Mouse (Mus musculus) kidney, postnatal 0 days (tissue): ENCODE results near the gene Efcab11. TPM values are rescaled to one million over a fixed set of nuclear protein-coding genes. Genes with fewer than 3 reads are reported as not detected.
"Not testable (repeated sequence)": the region's sequence is repeated elsewhere in the genome, so short reads cannot be mapped to it uniquely, and the experiment has no call there.

Experiments
- ATAC-seq: fragments of 200-750 bp; cut with Nextera tagmentation; replicated peaks from 2 replicates; pipeline ENCODE4 v1.8.0; 2017; ENCODE audit warnings: low read depth, moderate number of reproducible peaks, moderate TSS enrichment, moderate library complexity; ENCODE audit not compliant: low FRiP score
- DNase-seq: peaks from one replicate; pipeline ENCODE4 v3.0.0-alpha.2; 2016; ENCODE audit warnings: low spot score
- H3K27ac ChIP-seq: fragments of 300-500 bp; sonication (generic); 2 replicates; pipeline ENCODE4 v1.5.1; 2014; ENCODE audit warnings: mild to moderate bottlenecking
- H3K27me3 ChIP-seq: fragments of 300-500 bp; sonication (generic); 2 replicates; pipeline ENCODE4 v1.6.1; 2014; ENCODE audit warnings: low read length, mixed read lengths; ENCODE audit not compliant: insufficient read depth
- H3K36me3 ChIP-seq: fragments of 300-500 bp; sonication (generic); 2 replicates; pipeline ENCODE4 v1.6.1; 2014; ENCODE audit warnings: low read length, mixed read lengths; ENCODE audit not compliant: insufficient read depth
- H3K4me1 ChIP-seq: fragments of 300-500 bp; sonication (generic); replicated peaks from 2 replicates; pipeline ENCODE4 v1.6.1; 2014; ENCODE audit warnings: antibody characterized with exemption, low read length, mixed read lengths; ENCODE audit not compliant: insufficient read depth
- H3K4me2 ChIP-seq: fragments of 300-500 bp; sonication (generic); 2 replicates; pipeline ENCODE4 v1.6.1; 2014; ENCODE audit warnings: mild to moderate bottlenecking, low read length, moderate library complexity, mixed read lengths
- H3K4me3 ChIP-seq: fragments of 300-500 bp; sonication (generic); replicated peaks from 2 replicates; pipeline ENCODE4 v1.5.1; 2014; ENCODE audit warnings: low read depth, low read length
- H3K9ac ChIP-seq: fragments of 300-500 bp; sonication (generic); 2 replicates; pipeline ENCODE4 v1.6.1; 2014; ENCODE audit warnings: low read depth, low read length
- H3K9me3 ChIP-seq: fragments of 300-500 bp; sonication (generic); replicated peaks from 2 replicates; pipeline ENCODE4 v1.6.1; 2016; ENCODE audit warnings: low read length, inconsistent platforms, mixed read lengths
- CTCF ChIP-seq: IDR thresholded peaks from 2 replicates; pipeline ENCODE4 v1.5.1; 2016; ENCODE audit warnings: antibody characterized with exemption, low read depth, mild to moderate bottlenecking, moderate library complexity
- WGBS: fragments of 180-500 bp; shearing (Covaris S2); extraction: QIAGEN DNeasy Blood & Tissue Kit; methylation state at CpG from one replicate; pipeline ENCODE4 v1.1.7; 2014; 5-methylcytosine and 5-hydroxymethylcytosine counted together
- polyA plus RNA-seq: library from polyadenylated mRNA; unstranded; fragments of >200 nt; fragmentation: Nextera tagmentation; extraction: Ambion mirVana; gene quantifications from 2 replicates; pipeline ENCODE4 v1.2.1, GENCODE M21; 2015

The Efcab11 gene
- polyA plus RNA-seq, 1 experiment from 2014 or later = 8.3 TPM

GRCm38 (mm10) chr12:99821309-99821934, 62.8 kb downstream of the Efcab11 start:
- WGBS = 80% methylated on average over 12 of the region's 12 CpGs
- no peak for TF ChIP-seq CTCF
- no peaks in the 10 kb centered on the region for H3K27me3 ChIP-seq
- no peak overlapping the region for H3K27ac ChIP-seq
- no peaks in the 10 kb centered on the region for H3K36me3 ChIP-seq
- DNase-seq (no peak), ATAC-seq (no peak)
- no peaks in the 10 kb centered on the region for H3K4me1 ChIP-seq
- H3K4me3 ChIP-seq = no peak overlapping the region
- H3K9me3 ChIP-seq = no peaks in the 10 kb centered on the region
- no peak overlapping the region for H3K9ac ChIP-seq
- H3K4me2 ChIP-seq = no peak overlapping the region

GRCm38 (mm10) chr12:99819186-99819974, 64.9 kb downstream of the Efcab11 start:
- no peak overlapping the region for H3K9ac ChIP-seq
- H3K27ac ChIP-seq = no peak overlapping the region
- no peak overlapping the region for H3K4me2 ChIP-seq
- no peaks in the 10 kb centered on the region for H3K36me3 ChIP-seq
- 33% methylated on average over 4 of the region's 4 CpGs for WGBS
- H3K27me3 ChIP-seq = no peaks in the 10 kb centered on the region
- no peak for ATAC-seq
- peak; percentile 38 for DNase-seq
- TF ChIP-seq CTCF = peak; percentile 59
- H3K4me3 ChIP-seq = no peak overlapping the region
- H3K4me1 ChIP-seq = no peaks in the 10 kb centered on the region
- no peaks in the 10 kb centered on the region for H3K9me3 ChIP-seq

GRCm38 (mm10) chr12:99818006-99818405, 66.2 kb downstream of the Efcab11 start:
- H3K9ac ChIP-seq, H3K9me3 ChIP-seq, H3K4me2 ChIP-seq, H3K36me3 ChIP-seq, H3K4me3 ChIP-seq, DNase-seq, H3K4me1 ChIP-seq, H3K27ac ChIP-seq, H3K27me3 ChIP-seq, ATAC-seq: not testable (repeated sequence)
- 94% methylated on average over 16 of the region's 16 CpGs for WGBS

- Histone ChIP-seq H3K27ac (no peak overlapping the region), H3K4me2 (no peak overlapping the region), H3K36me3 (no peaks in the 10 kb centered on the region), H3K9me3 (no peaks in the 10 kb centered on the region), H3K4me1 (no peaks in the 10 kb centered on the region), H3K27me3 (no peaks in the 10 kb centered on the region), H3K9ac (no peak overlapping the region), H3K4me3 (no peak overlapping the region)
- 85% methylated on average over 8 of the region's 8 CpGs for WGBS
- ATAC-seq = no peak
- no peak for TF ChIP-seq CTCF
- no peak for DNase-seq
Measured at GRCm38 (mm10) chr12:99815244-99815643, 69.0 kb downstream of the Efcab11 start.

- WGBS = 65% methylated on average over 5 of the region's 5 CpGs
Measured at GRCm38 (mm10) chr12:99807891-99808290, 76.3 kb downstream of the Efcab11 start.

GRCm38 (mm10) chr12:99806741-99807140, 77.5 kb downstream of the Efcab11 start:
- H3K36me3 ChIP-seq, ATAC-seq, H3K4me1 ChIP-seq, DNase-seq, H3K9ac ChIP-seq, H3K9me3 ChIP-seq, H3K27ac ChIP-seq, H3K4me2 ChIP-seq, H3K27me3 ChIP-seq, H3K4me3 ChIP-seq: not testable (repeated sequence)
- WGBS = 90% methylated on average over 6 of the region's 7 CpGs

More at GRCm38 (mm10) chr12:99807891-99808290, 76.3 kb downstream of the Efcab11 start:
- Histone ChIP-seq H3K4me3 (no peak overlapping the region), H3K9ac (no peak overlapping the region), H3K9me3 (no peaks in the 10 kb centered on the region), H3K4me1 (no peaks in the 10 kb centered on the region), H3K36me3 (no peaks in the 10 kb centered on the region), H3K27me3 (no peaks in the 10 kb centered on the region), H3K4me2 (no peak overlapping the region), H3K27ac (no peak overlapping the region)
- ATAC-seq (no peak), DNase-seq (no peak)
- no peak for TF ChIP-seq CTCF
